Comparison of ENCODE assay signal across 11 mouse cellular contexts in the genomic region with DNA sequence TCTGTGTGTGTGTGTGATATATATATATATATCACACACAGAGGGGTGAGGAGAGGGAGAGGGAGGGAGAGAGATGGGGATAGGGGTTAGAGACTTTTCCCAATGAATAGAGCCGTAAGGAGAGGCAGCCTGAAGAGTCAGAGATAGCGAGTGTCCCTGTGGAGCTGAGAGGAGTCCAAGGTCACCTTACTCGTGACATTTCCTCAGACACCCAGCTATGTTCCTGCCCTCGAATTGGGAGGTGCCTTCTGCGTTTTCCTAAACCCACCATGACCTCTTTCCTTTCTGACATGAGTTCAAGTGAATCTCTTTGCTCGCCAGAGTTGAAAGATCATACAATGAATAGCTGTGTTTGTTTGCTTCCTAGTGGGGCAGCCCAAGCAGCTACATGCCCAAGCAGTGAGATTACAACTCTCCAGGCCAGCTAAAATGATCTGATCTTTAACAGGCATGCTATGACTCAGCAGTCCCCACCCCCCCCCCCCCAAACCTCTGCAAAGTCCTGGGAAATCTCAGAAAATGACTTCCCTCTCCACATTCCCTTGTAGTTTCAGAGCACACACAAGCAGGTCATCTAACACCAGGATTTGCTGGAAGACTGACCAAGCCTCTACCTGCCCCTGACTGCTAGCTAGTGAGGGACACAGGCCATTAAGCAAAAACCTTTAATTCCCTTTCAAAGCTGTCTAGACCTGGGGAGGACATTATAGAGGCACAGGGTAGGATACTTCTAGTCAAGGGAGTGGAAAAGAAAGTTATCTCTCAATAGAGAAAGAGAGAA. TPM values are rescaled to one million over a fixed set of nuclear protein-coding genes. Genes with fewer than 3 reads are reported as not detected.
A peak's percentile ranks its signal among the peaks of the same experiment; 100 is the strongest.
DNase-seq lines count a peak whose midpoint lies in the region; ATAC-seq and TF ChIP-seq lines count a peak whose summit lies in the region.
"Had no signal": no experiment of that assay in that cellular context is flagged by ENCODE, and none has a peak within 500 bp of the region (broad histone marks: within the 10 kb centered on the region; RNA-seq: fewer than 3 reads in every experiment).

No protein-coding gene starts in this region.

- DNase-seq in kidney, adult 2 months = peak; percentile 22
- no peak for DNase-seq in kidney, adult 9 months
- peak; percentile 74 for DNase-seq in Muller cell, postnatal 12 days (ENCODE audit: inconsistent ontology term)
- peak; percentile 71 for DNase-seq in R1 (ENCODE audit: low read depth, low spot score)
- no peak for DNase-seq in ovary, postnatal 36 days (ENCODE audit: low spot score)
- no peak for DNase-seq in gastrocnemius, postnatal 14 days
- DNase-seq: cerebellum, postnatal 10 days; heart, postnatal 4 days; lung, postnatal 4 days had no signal

- no peaks in the 10 kb centered on the region for H3K36me3 ChIP-seq in kidney, adult 2 months (ENCODE audit: control insufficient read depth, insufficient read depth, low read length)
- no peaks in the 10 kb centered on the region for H3K36me3 ChIP-seq in stomach, embryonic 14.5 days (ENCODE audit: control insufficient read depth, insufficient read depth, low read length)
- H3K36me3 ChIP-seq: midbrain, embryonic 12.5 days had no signal

- peak; percentile 42; the same call in 1 of the 2 replicates for ATAC-seq in stomach, embryonic 14.5 days (ENCODE audit: insufficient number of reproducible peaks, insufficient read depth, low FRiP score, low read depth)

- TF ChIP-seq CTCF in kidney, adult 2 months (conservative IDR thresholded peaks at IDR 0.05; ENCODE audit: insufficient read depth, insufficient read length, low read depth, low read length) = no peak

- H3K4me2 ChIP-seq in stomach, embryonic 14.5 days (replicated peaks; ENCODE audit: low read depth, low read length) = no peak overlapping the region
- H3K4me2 ChIP-seq: midbrain, embryonic 12.5 days had no signal

- H3K4me3 ChIP-seq in kidney, adult 2 months (ENCODE audit: insufficient read depth, low read depth, low read length) = no peak overlapping the region
- no peak overlapping the region for H3K4me3 ChIP-seq in stomach, embryonic 14.5 days (ENCODE audit: low read depth, low read length)
- H3K4me3 ChIP-seq: midbrain, embryonic 12.5 days had no signal

- H3K9me3 ChIP-seq in stomach, embryonic 14.5 days (ENCODE audit: control insufficient read depth, low read depth, low read length) = no peaks in the 10 kb centered on the region
- H3K9me3 ChIP-seq: midbrain, embryonic 12.5 days had no signal

- intact Hi-C loops in gastrocnemius, postnatal 14 days (cut with DNase I; ENCODE audit: low total_unique reads) = no loop called here

- no peak overlapping the region for H3K9ac ChIP-seq in stomach, embryonic 14.5 days (replicated peaks; ENCODE audit: low read depth, low read length)
- H3K9ac ChIP-seq: midbrain, embryonic 12.5 days had no signal

- peaks cover 4% of the 10 kb centered on the region; the same call in 1 of the 2 replicates for H3K27me3 ChIP-seq in kidney, adult 2 months (replicated peaks; ENCODE audit: control insufficient read depth, insufficient read depth, low read length)
- H3K27me3 ChIP-seq in stomach, embryonic 14.5 days (ENCODE audit: control insufficient read depth, insufficient read depth, low read length) = no peaks in the 10 kb centered on the region
- H3K27me3 ChIP-seq: midbrain, embryonic 12.5 days had no signal

- WGBS in kidney, adult 2 months = 32% methylated on average over 6 of the region's 6 CpGs
- WGBS in stomach, embryonic 14.5 days = 47% methylated on average over 6 of the region's 6 CpGs

- no peak for TF ChIP-seq POLR2A in kidney, adult 2 months (IDR thresholded peaks at IDR 0.05; ENCODE audit: low read depth, low read length)

- H3K4me1 ChIP-seq in kidney, adult 2 months (ENCODE audit: control insufficient read depth, insufficient read depth, low read length) = no peaks in the 10 kb centered on the region
- H3K4me1 ChIP-seq in stomach, embryonic 14.5 days (ENCODE audit: control insufficient read depth, insufficient read depth, low read length) = 0 out of 2 replicates have a peak, but pooled peaks cover 6% of the 10 kb centered on the region

- peak overlapping the region; percentile 67 for H3K27ac ChIP-seq in kidney, adult 2 months (ENCODE audit: insufficient read depth, low read depth, low read length)
- H3K27ac ChIP-seq in stomach, embryonic 14.5 days (ENCODE audit: low read length) = peak overlapping the region; percentile 18; the same call in 1 of the 2 replicates
- H3K27ac ChIP-seq: midbrain, embryonic 12.5 days had no signal

RNA-seq across cellular contexts. Expression of gene Slc35g1, which starts 31.7 kb away (rescaled TPM):
- 4.8 and 5.9 TPM in 2 replicates for polyA plus RNA-seq in kidney, adult 2 months (2012; rRNA removed)
- polyA plus RNA-seq in stomach, embryonic 14.5 days (2014; fragmentation: Nextera tagmentation; extraction: Ambion mirVana) = 8.9 and 10.9 TPM in 2 replicates
- 1 to 10 TPM; 1.3 to 1.4 TPM for total RNA-seq in gastrocnemius, postnatal 14 days (2021)

Comparison
In these comparisons a context has a peak if more than half of its experiments do, and no peak if none do; other contexts are left out.
1. DNase-seq: peak in kidney, adult 2 months (single experiment), Muller cell, postnatal 12 days (single experiment) and R1 (single experiment); none in kidney, adult 9 months (single experiment), ovary, postnatal 36 days (single experiment) and gastrocnemius, postnatal 14 days (single experiment).